Mouse (Mus musculus) myocyte (in vitro differentiated cells): ENCODE measurements around the gene Armh3.

ENCODE experiments used
- CEBPB ChIP-seq: IDR thresholded peaks from 2 replicates; pipeline ENCODE4 v1.6.1; 2011; ENCODE audit warnings: mild to moderate bottlenecking, moderate library complexity; ENCODE audit not compliant: poor library complexity, insufficient read depth, severe bottlenecking
- MAX ChIP-seq: IDR thresholded peaks from one replicate; pipeline ENCODE4 v1.6.1; 2011; ENCODE audit warnings: low read depth, mild to moderate bottlenecking, control low read depth
- MYOD1 ChIP-seq, 3 experiments: IDR thresholded peaks; one replicate each; pipeline ENCODE4 v1.6.1; 2011; ENCODE audit warnings: control low read depth in 2 of 3, low read depth in 2 of 3, mild to moderate bottlenecking in 2 of 3, moderate library complexity in 1 of 3; ENCODE audit not compliant: insufficient read length in 2 of 3, control insufficient read depth in 1 of 3
- MYOG ChIP-seq, 3 experiments: IDR thresholded peaks; one replicate each; pipeline ENCODE4 v1.6.1; 2011; ENCODE audit warnings: control low read depth in 2 of 3, low read depth in 2 of 3, mild to moderate bottlenecking in 2 of 3; ENCODE audit not compliant: insufficient read length in 2 of 3, control insufficient read depth in 1 of 3, insufficient read depth in 1 of 3
- POLR2A ChIP-seq: IDR thresholded peaks from one replicate; pipeline ENCODE4 v1.6.1; 2011; ENCODE audit warnings: low read depth, mild to moderate bottlenecking, control low read depth, moderate library complexity; ENCODE audit not compliant: insufficient read length
- POLR2AphosphoS2 ChIP-seq: IDR thresholded peaks from one replicate; pipeline ENCODE4 v1.6.1; 2011; ENCODE audit warnings: low read depth, control low read depth; ENCODE audit not compliant: insufficient read length
- TCF12 ChIP-seq: IDR thresholded peaks from one replicate; pipeline ENCODE4 v1.6.1; 2011; ENCODE audit warnings: mild to moderate bottlenecking, control low read depth; ENCODE audit not compliant: poor library complexity, insufficient read depth, severe bottlenecking
- USF1 ChIP-seq: IDR thresholded peaks from one replicate; pipeline ENCODE4 v1.6.1; 2011; ENCODE audit warnings: low read depth, mild to moderate bottlenecking, control low read depth, moderate library complexity

- TF ChIP-seq POLR2A (no peak), POLR2AphosphoS2 (no peak), MYOG (IDR thresholded peaks at IDR 0.05; ENCODE audit: control insufficient read depth in 1 of 3, insufficient read depth in 1 of 3, insufficient read length in 2 of 3, low read depth in 2 of 3) (no peak), TCF12 (no peak), USF1 (no peak), CEBPB (no peak), MAX (no peak), MYOD1 (IDR thresholded peaks at IDR 0.05; ENCODE audit: control insufficient read depth in 1 of 3, insufficient read length in 2 of 3, low read depth in 2 of 3) (no peak)
Observed at GRCm38 (mm10) chr19:45781676-45782075, 216.6 kb downstream of the Armh3 start.
